Mouse (Mus musculus) heart, adult 11 months (tissue): Measurements from ENCODE around the gene Clec16a.

Experiments used
- DNase-seq: peaks from one replicate; pipeline ENCODE4 v3.0.0; 2022

Clec16a gene

GRCm38 (mm10) chr16:10536323-10536722, 8.8 kb upstream of the Clec16a start:
- no peak for DNase-seq

GRCm38 (mm10) chr16:10536961-10537360, 8.2 kb upstream of the Clec16a start:
- no peak for DNase-seq

- peak; percentile 95 for DNase-seq
These were observed 4.2 kb upstream of the Clec16a start for GRCm38 (mm10) chr16:10540763-10541597.

- peak; percentile 96 for DNase-seq
These were observed 3.6 kb upstream of the Clec16a start for GRCm38 (mm10) chr16:10541598-10541930.

GRCm38 (mm10) chr16:10542266-10542665, 2.9 kb upstream of the Clec16a start:
- peak; percentile 94 for DNase-seq

- peak; percentile 100 for DNase-seq
These were observed 2.3 kb upstream of the Clec16a start, which contains the start of gene Dexi for GRCm38 (mm10) chr16:10542698-10543365. TSS of gene Dexi (minus strand) at chr16:10543054.

GRCm38 (mm10) chr16:10546865-10547264, 1.7 kb downstream of the Clec16a start:
- DNase-seq = peak; percentile 92

- DNase-seq = no peak
These were observed 3.8 kb downstream of the Clec16a start for GRCm38 (mm10) chr16:10548938-10549337.

- DNase-seq = no peak
These were observed 4.5 kb downstream of the Clec16a start for GRCm38 (mm10) chr16:10549600-10549999.

GRCm38 (mm10) chr16:10551592-10551991, 6.5 kb downstream of the Clec16a start:
- DNase-seq = no peak

GRCm38 (mm10) chr16:10553858-10554257, 8.7 kb downstream of the Clec16a start:
- no peak for DNase-seq

GRCm38 (mm10) chr16:10559991-10560390, 14.9 kb downstream of the Clec16a start:
- DNase-seq = peak; percentile 87

- peak; percentile 94 for DNase-seq
These were observed 20.2 kb downstream of the Clec16a start for GRCm38 (mm10) chr16:10565278-10565885.

GRCm38 (mm10) chr16:10567153-10567552, 22.0 kb downstream of the Clec16a start:
- no peak for DNase-seq

- DNase-seq = peak; percentile 88
These were observed 24.8 kb downstream of the Clec16a start for GRCm38 (mm10) chr16:10569809-10570395.

- no peak for DNase-seq
These were observed 25.6 kb downstream of the Clec16a start for GRCm38 (mm10) chr16:10570708-10571107.

- no peak for DNase-seq
These were observed 26.7 kb downstream of the Clec16a start for GRCm38 (mm10) chr16:10571820-10572219.

- no peak for DNase-seq
These were observed 29.8 kb downstream of the Clec16a start for GRCm38 (mm10) chr16:10574936-10575335.

GRCm38 (mm10) chr16:10575915-10576314, 30.8 kb downstream of the Clec16a start:
- DNase-seq = no peak

GRCm38 (mm10) chr16:10577548-10577947, 32.4 kb downstream of the Clec16a start:
- DNase-seq = no peak

- no peak for DNase-seq
These were observed 33.2 kb downstream of the Clec16a start for GRCm38 (mm10) chr16:10578376-10578775.

- DNase-seq = no peak
These were observed 36.2 kb downstream of the Clec16a start for GRCm38 (mm10) chr16:10581234-10581898.

GRCm38 (mm10) chr16:10585165-10585564, 40.0 kb downstream of the Clec16a start:
- no peak for DNase-seq
